Mouse (Mus musculus): ENCODE results near the gene Itga6. TPM values are rescaled to one million over a fixed set of nuclear protein-coding genes. Genes with fewer than 3 reads are reported as not detected.

Itga6 gene
- total and polyA plus RNA-seq, 3 experiments: 1.0 to 2.7 TPM; not detected in 1

DNA sequence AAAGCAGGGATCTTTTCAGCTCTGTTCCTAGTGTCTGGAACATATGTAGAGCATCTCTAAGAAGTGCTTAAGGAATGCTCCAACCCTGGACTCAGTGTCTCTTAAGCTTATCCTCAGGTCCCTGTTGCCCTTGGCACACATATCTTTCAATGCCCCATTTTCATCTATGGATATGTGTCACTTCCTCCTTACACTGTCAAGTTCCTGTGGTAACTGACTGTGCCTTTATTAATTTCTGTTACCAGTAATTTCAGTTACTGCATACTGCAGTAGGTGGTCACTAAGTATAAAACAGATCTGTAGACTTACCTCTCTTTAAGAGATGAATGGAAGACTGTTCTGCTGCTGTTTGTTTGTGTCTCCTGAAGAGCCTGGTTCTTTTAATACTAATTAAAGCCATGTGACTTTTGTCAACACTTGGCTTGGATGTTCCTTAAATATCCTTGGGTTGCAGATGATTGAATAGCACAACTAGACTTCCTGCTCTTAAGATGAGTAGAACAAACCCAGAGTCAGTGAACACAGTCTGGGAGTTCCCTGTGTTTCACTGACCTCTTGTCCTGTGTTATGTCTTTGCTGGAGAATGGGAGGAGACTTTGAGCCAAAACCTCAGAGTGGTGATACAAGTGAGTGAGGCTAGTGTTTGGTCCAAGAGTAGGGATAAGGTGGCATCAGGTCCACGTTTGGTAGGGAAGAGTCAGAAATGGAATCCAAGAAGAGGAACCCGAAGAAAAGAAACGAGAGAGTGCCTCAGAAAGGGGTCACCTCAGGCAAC, 19.7 kb downstream of the Itga6 start:
- Histone ChIP-seq H3K9me3 (replicated peaks; ENCODE audit: insufficient read depth, low read length) (no peaks in the 10 kb centered on the region), H3K36me3 (ENCODE audit: control insufficient read depth in 1 of 2, insufficient read depth in 2 of 2, low read length in 2 of 2) (peaks cover 0 to 8% of the 10 kb centered on the region in 2 experiments; a peak in 2 of 4 replicates), H3K4me3 (ENCODE audit: control insufficient read depth in 1 of 2, insufficient read depth in 1 of 2, low read depth in 2 of 2, low read length in 2 of 2) (no peak overlapping the region), H3K9ac (ENCODE audit: control insufficient read depth, low read depth, low read length, poor library complexity, severe bottlenecking) (no peak overlapping the region), H3K27ac (ENCODE audit: control insufficient read depth, low read depth, low read length) (no peak overlapping the region), H3K79me2 (ENCODE audit: control insufficient read depth, insufficient read depth, low read length, poor library complexity) (no peaks in the 10 kb centered on the region), H3K4me1 (ENCODE audit: control insufficient read depth in 1 of 2, insufficient read depth in 2 of 2, low read length in 2 of 2) (peaks cover 5 to 12% of the 10 kb centered on the region in 2 experiments), H3K27me3 (ENCODE audit: control insufficient read depth in 1 of 2, insufficient read depth in 2 of 2, low read length in 2 of 2) (no peaks in the 10 kb centered on the region)
- TF ChIP-seq EP300 (IDR thresholded peaks at IDR 0.05; ENCODE audit: low read depth in 1 of 2, low read length in 2 of 2): no peak
- TF ChIP-seq POLR2A (IDR thresholded peaks at IDR 0.05; ENCODE audit: control insufficient read depth in 1 of 2, insufficient read depth in 1 of 2, low read depth in 1 of 2, low read length in 2 of 2, poor library complexity in 1 of 2): no peak
- no peak for TF ChIP-seq JUND (IDR thresholded peaks at IDR 0.05; ENCODE audit: low read depth, low read length)
- peak; percentile 36; the same call in 1 of the 2 replicates for TF ChIP-seq MYB (IDR thresholded peaks at IDR 0.05; ENCODE audit: low read depth, low read length)
- no peak for TF ChIP-seq E2F4 (IDR thresholded peaks at IDR 0.05; ENCODE audit: borderline replicate concordance, low read depth, low read length)
- peak; percentile 41 for DNase-seq (ENCODE audit: low read depth, low spot score)

DNA sequence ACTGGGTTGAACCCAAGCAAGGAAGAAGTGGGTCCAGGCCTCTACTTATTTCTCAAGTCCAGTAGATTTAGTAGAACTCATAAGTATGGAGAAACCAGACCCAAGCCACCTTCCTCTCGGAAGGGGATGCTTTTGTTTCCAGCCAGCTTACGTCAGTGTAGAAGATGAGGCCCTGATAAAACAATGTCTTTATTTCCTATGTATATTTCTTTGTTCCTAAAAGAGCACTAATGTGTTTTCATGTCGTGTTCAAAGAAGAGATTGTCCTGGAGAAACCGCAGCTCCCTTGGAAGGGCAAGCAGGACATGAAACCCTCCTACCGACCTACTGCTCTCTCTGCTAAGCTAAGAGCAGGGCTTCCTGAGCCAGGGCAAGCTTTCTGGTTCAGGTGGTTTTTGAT, 20.6 kb downstream of the Itga6 start:
- H3K79me2 ChIP-seq (ENCODE audit: control insufficient read depth, insufficient read depth, low read length, poor library complexity): no peaks in the 10 kb centered on the region
- no peak overlapping the region for H3K9ac ChIP-seq (ENCODE audit: control insufficient read depth, low read depth, low read length, poor library complexity, severe bottlenecking)
- no peak overlapping the region for H3K4me3 ChIP-seq (ENCODE audit: control insufficient read depth in 1 of 2, insufficient read depth in 1 of 2, low read depth in 2 of 2, low read length in 2 of 2)
- H3K4me1 ChIP-seq (ENCODE audit: control insufficient read depth in 1 of 2, insufficient read depth in 2 of 2, low read length in 2 of 2): peaks cover 5 to 12% of the 10 kb centered on the region in 2 experiments
- H3K9me3 ChIP-seq (replicated peaks; ENCODE audit: insufficient read depth, low read length): no peaks in the 10 kb centered on the region
- peaks cover 0 to 8% of the 10 kb centered on the region in 2 experiments; a peak in 2 of 4 replicates for H3K36me3 ChIP-seq (ENCODE audit: control insufficient read depth in 1 of 2, insufficient read depth in 2 of 2, low read length in 2 of 2)
- no peak overlapping the region for H3K27ac ChIP-seq (ENCODE audit: control insufficient read depth, low read depth, low read length)
- no peaks in the 10 kb centered on the region for H3K27me3 ChIP-seq (ENCODE audit: control insufficient read depth in 1 of 2, insufficient read depth in 2 of 2, low read length in 2 of 2)
- TF ChIP-seq MEF2A (IDR thresholded peaks at IDR 0.05; ENCODE audit: extremely low read depth, insufficient replicate concordance, low read depth, low read length, poor library complexity, severe bottlenecking) (no peak), POLR2A (IDR thresholded peaks at IDR 0.05; ENCODE audit: control insufficient read depth in 1 of 2, insufficient read depth in 1 of 2, low read depth in 1 of 2, low read length in 2 of 2, poor library complexity in 1 of 2) (no peak), TAL1 (IDR thresholded peaks at IDR 0.05; ENCODE audit: low read length) (no peak), MYB (IDR thresholded peaks at IDR 0.05; ENCODE audit: low read depth, low read length) (no peak), BHLHE40 (IDR thresholded peaks at IDR 0.05; ENCODE audit: borderline replicate concordance, low read depth, low read length) (no peak), ZMIZ1 (IDR thresholded peaks at IDR 0.05; ENCODE audit: low read depth, low read length) (no peak), NELFE (IDR thresholded peaks at IDR 0.05; ENCODE audit: low read depth, low read length) (no peak), ZNF384 (IDR thresholded peaks at IDR 0.05; ENCODE audit: low read depth, low read length) (no peak), MAX (IDR thresholded peaks at IDR 0.05; ENCODE audit: low read length) (no peak), CHD2 (IDR thresholded peaks at IDR 0.05; ENCODE audit: low read length) (no peak), MAFK (IDR thresholded peaks at IDR 0.05; ENCODE audit: borderline replicate concordance, low read depth, low read length) (no peak), GATA1 (IDR thresholded peaks at IDR 0.05; ENCODE audit: low read depth, low read length) (no peak), ZC3H11A (IDR thresholded peaks at IDR 0.05; ENCODE audit: low read depth, low read length) (no peak), ZKSCAN1 (IDR thresholded peaks at IDR 0.05; ENCODE audit: low read depth, low read length) (no peak), UBTF (IDR thresholded peaks at IDR 0.05; ENCODE audit: borderline replicate concordance, insufficient read depth, low read depth, low read length) (no peak), CTCF (IDR thresholded peaks at IDR 0.05 in 2 of 3, conservative IDR thresholded peaks at IDR 0.05 in 1 of 3; ENCODE audit: control insufficient read depth in 1 of 3, insufficient read depth in 1 of 3, low read depth in 2 of 3, low read length in 3 of 3, poor library complexity in 1 of 3, severe bottlenecking in 1 of 3) (no peak), ELF1 (IDR thresholded peaks at IDR 0.05; ENCODE audit: low read depth, low read length) (no peak)
- DNase-seq (ENCODE audit: low read depth, low spot score): no peak
